In genomic region chr3:58138726-58139585, GRCm38 (mm10) we compare ENCODE assay signal across 8 mouse cellular contexts.
DNase-seq lines count a peak whose midpoint lies in the region; ATAC-seq and TF ChIP-seq lines count a peak whose summit lies in the region.

No protein-coding gene starts in this region.

- no peak overlapping the region for H3K27ac ChIP-seq in forebrain, embryonic 11.5 days (ENCODE audit: low read depth, low read length)
- no peak overlapping the region for H3K27ac ChIP-seq in forebrain, embryonic 15.5 days (replicated peaks)
- H3K27ac ChIP-seq in bone marrow, adult 2 months (ENCODE audit: control insufficient read depth, insufficient read depth, low read depth, low read length, poor library complexity), result no peak overlapping the region
- H3K27ac ChIP-seq in heart, postnatal 0 days (ENCODE audit: low read depth), result no peak overlapping the region

- H3K4me3 ChIP-seq in forebrain, embryonic 11.5 days (ENCODE audit: low read depth, low read length), result no peak overlapping the region
- no peak overlapping the region for H3K4me3 ChIP-seq in forebrain, embryonic 15.5 days
- H3K4me3 ChIP-seq in bone marrow, adult 2 months (replicated peaks; ENCODE audit: control insufficient read depth, low read depth, low read length), result no peak overlapping the region
- no peak overlapping the region for H3K4me3 ChIP-seq in heart, postnatal 0 days (ENCODE audit: low read depth, low read length)

- peaks cover 3% of the 10 kb centered on the region; the same call in 1 of the 2 replicates for H3K4me1 ChIP-seq in forebrain, embryonic 11.5 days (replicated peaks; ENCODE audit: control insufficient read depth, insufficient read depth, low read length)
- H3K4me1 ChIP-seq in forebrain, embryonic 15.5 days, result peaks cover 10% of the 10 kb centered on the region
- H3K4me1 ChIP-seq in bone marrow, adult 2 months (ENCODE audit: control insufficient read depth, insufficient read depth, low read length), result no peaks in the 10 kb centered on the region
- H3K4me1 ChIP-seq in heart, postnatal 0 days (ENCODE audit: control insufficient read depth, insufficient read depth), result no peaks in the 10 kb centered on the region

- H3K27me3 ChIP-seq in forebrain, embryonic 11.5 days (ENCODE audit: control insufficient read depth, insufficient read depth, low read length), result no peaks in the 10 kb centered on the region
- H3K27me3 ChIP-seq in forebrain, embryonic 15.5 days, result no peaks in the 10 kb centered on the region
- no peaks in the 10 kb centered on the region for H3K27me3 ChIP-seq in heart, postnatal 0 days (ENCODE audit: control insufficient read depth, insufficient read depth, low read length)

- no peak for ATAC-seq in forebrain, embryonic 11.5 days (replicated peaks; ENCODE audit: low FRiP score)
- no peak for ATAC-seq in forebrain, embryonic 15.5 days (replicated peaks)
- ATAC-seq in heart, postnatal 0 days (ENCODE audit: insufficient read depth, low read depth), result no peak
- no peak for ATAC-seq in erythroblast, adult 5-6 weeks (replicated peaks; ENCODE audit: low FRiP score, poor library complexity, severe bottlenecking)

- DNase-seq in forebrain, embryonic 11.5 days (ENCODE audit: low spot score), result peak; percentile 70
- peak; percentile 33 for DNase-seq in ovary, postnatal 14 days (ENCODE audit: low spot score)
- no peak for DNase-seq in ovary, postnatal 10 days (ENCODE audit: low spot score)
- DNase-seq in heart, postnatal 0 days (ENCODE audit: low spot score), result peak; percentile 16
- peak; percentile 63 for DNase-seq in lung, postnatal 14 days

- TF ChIP-seq EP300 in heart, postnatal 0 days (IDR thresholded peaks at IDR 0.05; ENCODE audit: low read depth), result no peak

- TF ChIP-seq POLR2A in bone marrow, adult 2 months (IDR thresholded peaks at IDR 0.05; ENCODE audit: borderline replicate concordance, control insufficient read depth, low read depth, low read length), result no peak

- no peaks in the 10 kb centered on the region for H3K36me3 ChIP-seq in forebrain, embryonic 11.5 days (ENCODE audit: control insufficient read depth, insufficient read depth, low read length)
- H3K36me3 ChIP-seq in forebrain, embryonic 15.5 days, result no peaks in the 10 kb centered on the region
- no peaks in the 10 kb centered on the region for H3K36me3 ChIP-seq in heart, postnatal 0 days (replicated peaks; ENCODE audit: control insufficient read depth, insufficient read depth, low read length)

- H3K4me2 ChIP-seq in forebrain, embryonic 11.5 days (ENCODE audit: low read depth, low read length, severe bottlenecking), result no peak overlapping the region
- H3K4me2 ChIP-seq in forebrain, embryonic 15.5 days (replicated peaks), result no peak overlapping the region
- no peak overlapping the region for H3K4me2 ChIP-seq in heart, postnatal 0 days (ENCODE audit: low read depth, low read length)

- no peak overlapping the region for H3K9ac ChIP-seq in forebrain, embryonic 11.5 days (ENCODE audit: low read length)
- no peak overlapping the region for H3K9ac ChIP-seq in forebrain, embryonic 15.5 days (replicated peaks)
- H3K9ac ChIP-seq in heart, postnatal 0 days (replicated peaks; ENCODE audit: low read depth, low read length), result no peak overlapping the region

- peak; percentile 47 for TF ChIP-seq CTCF in bone marrow, adult 2 months (IDR thresholded peaks at IDR 0.05; ENCODE audit: control insufficient read depth, insufficient read depth, low read length)
- TF ChIP-seq CTCF in heart, postnatal 0 days (IDR thresholded peaks at IDR 0.05; ENCODE audit: low read depth), result peak; percentile 70

- no peaks in the 10 kb centered on the region for H3K9me3 ChIP-seq in forebrain, embryonic 11.5 days (ENCODE audit: control insufficient read depth, low read length)
- no peaks in the 10 kb centered on the region for H3K9me3 ChIP-seq in forebrain, embryonic 15.5 days
- no peaks in the 10 kb centered on the region for H3K9me3 ChIP-seq in heart, postnatal 0 days (replicated peaks; ENCODE audit: control insufficient read depth, low read length)

- WGBS in forebrain, embryonic 11.5 days, result 74% methylated on average over 8 of the region's 8 CpGs
- 81% methylated on average over 8 of the region's 8 CpGs for WGBS in forebrain, embryonic 15.5 days
- 67% methylated on average over 8 of the region's 8 CpGs for WGBS in bone marrow, adult 2 months
- WGBS in heart, postnatal 0 days, result 70% methylated on average over 8 of the region's 8 CpGs
